Mouse (Mus musculus) heart, embryonic 14.5 days (tissue): ENCODE measurements around the gene Smim26. TPM values are rescaled to one million over a fixed set of nuclear protein-coding genes. Genes with fewer than 3 reads are reported as not detected.

ENCODE experiments used
- ATAC-seq: fragments of 200-750 bp; cut with Nextera tagmentation; 2 replicates; pipeline ENCODE4 v1.8.0; 2017; ENCODE audit warnings: low read depth, moderate TSS enrichment; ENCODE audit not compliant: insufficient number of reproducible peaks, insufficient read depth, low FRiP score
- H3K27ac ChIP-seq, 2 experiments: fragments of 200-500 bp in 1 of 2; fragments of 300-500 bp in 1 of 2; sonication (generic) in 1 of 2; replicated peaks in 1 of 2; 2 replicates each; pipeline ENCODE4 v1.5.1; 2012 to 2014; ENCODE audit warnings: low read depth in 2 of 2, low read length in 2 of 2, control low read depth in 1 of 2, mild to moderate bottlenecking in 1 of 2, mixed read lengths in 1 of 2; ENCODE audit not compliant: control insufficient read depth in 1 of 2, insufficient read depth in 1 of 2
- H3K27me3 ChIP-seq: fragments of 300-500 bp; sonication (generic); 2 replicates; pipeline ENCODE4 v1.6.1; 2014; ENCODE audit warnings: mild to moderate bottlenecking, low read length, control low read depth; ENCODE audit not compliant: control insufficient read depth, insufficient read depth
- H3K36me3 ChIP-seq: fragments of 300-500 bp; sonication (generic); 2 replicates; pipeline ENCODE4 v1.6.1; 2014; ENCODE audit warnings: mild to moderate bottlenecking, control low read depth, low read length, mixed read lengths; ENCODE audit not compliant: control insufficient read depth, insufficient read depth
- H3K4me1 ChIP-seq, 2 experiments: fragments of 200-500 bp in 1 of 2; fragments of 300-500 bp in 1 of 2; sonication (generic) in 1 of 2; 2 replicates each; pipeline ENCODE4 v1.6.1; 2012 to 2014; ENCODE audit warnings: low read length in 2 of 2, control low read depth in 1 of 2, mixed read lengths in 1 of 2; ENCODE audit not compliant: control insufficient read depth in 2 of 2, insufficient read depth in 2 of 2
- H3K4me2 ChIP-seq: fragments of 300-500 bp; sonication (generic); 2 replicates; pipeline ENCODE4 v1.6.1; 2014; ENCODE audit warnings: mild to moderate bottlenecking, low read length
- H3K4me3 ChIP-seq, 2 experiments: fragments of 200-500 bp in 1 of 2; fragments of 300-500 bp in 1 of 2; sonication (generic) in 1 of 2; 2 replicates each; pipeline ENCODE4 v1.5.1; 2012 to 2014; ENCODE audit warnings: low read length in 2 of 2, mild to moderate bottlenecking in 2 of 2, control low read depth in 1 of 2, low read depth in 1 of 2, moderate library complexity in 1 of 2; ENCODE audit not compliant: control insufficient read depth in 1 of 2, insufficient read depth in 1 of 2
- H3K9ac ChIP-seq: fragments of 300-500 bp; sonication (generic); 2 replicates; pipeline ENCODE4 v1.6.1; 2014; ENCODE audit warnings: mild to moderate bottlenecking, low read length
- H3K9me3 ChIP-seq: fragments of 300-500 bp; sonication (generic); 2 replicates; pipeline ENCODE4 v1.6.1; 2016; ENCODE audit warnings: low read length, control low read depth; ENCODE audit not compliant: control insufficient read depth
- WGBS: fragments of 180-500 bp; shearing (Covaris S2); extraction: QIAGEN DNeasy Blood & Tissue Kit; methylation state at CpG from one replicate; pipeline ENCODE4 v1.1.7; 2014; 5-methylcytosine and 5-hydroxymethylcytosine counted together
- polyA plus RNA-seq: library from polyadenylated mRNA; unstranded; fragments of >200 nt; fragmentation: Nextera tagmentation; extraction: Ambion mirVana; gene quantifications from 2 replicates; pipeline ENCODE4 v1.2.1, GENCODE M21; 2014

The Smim26 gene
- polyA plus RNA-seq, 1 experiment from 2014 or later = 68.3 TPM

DNA sequence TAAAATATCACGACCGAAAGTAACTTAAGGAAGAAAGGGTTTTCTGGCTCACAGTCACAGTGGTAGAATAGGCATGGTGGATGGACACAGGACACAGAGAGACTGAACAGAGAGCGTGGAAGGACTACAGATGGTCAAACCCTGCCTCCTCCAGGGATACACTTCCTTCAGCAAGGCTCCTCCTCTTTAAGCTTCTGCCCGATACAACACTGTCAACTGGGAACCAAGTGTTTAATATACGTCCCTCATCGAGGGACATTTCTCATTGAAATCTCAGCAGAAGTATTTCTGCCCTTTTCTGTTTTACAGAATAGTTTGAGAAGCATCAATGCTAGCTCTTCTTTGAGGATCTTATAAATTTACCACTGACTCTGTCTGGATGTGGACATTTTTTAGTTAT is 20.1 kb downstream of the Smim26 start:
- 91% methylated on average over 6 of the region's 6 CpGs for WGBS
- H3K4me3 ChIP-seq = no peak overlapping the region
- no peak overlapping the region for H3K27ac ChIP-seq
- H3K36me3 ChIP-seq = no peaks in the 10 kb centered on the region
- peaks cover 2 to 6% of the 10 kb centered on the region in 2 experiments; a peak in 1 of 4 replicates for H3K4me1 ChIP-seq
- ATAC-seq = no peak
- no peak overlapping the region for H3K4me2 ChIP-seq
- no peaks in the 10 kb centered on the region for H3K9me3 ChIP-seq
- no peaks in the 10 kb centered on the region for H3K27me3 ChIP-seq
- no peak overlapping the region for H3K9ac ChIP-seq

DNA sequence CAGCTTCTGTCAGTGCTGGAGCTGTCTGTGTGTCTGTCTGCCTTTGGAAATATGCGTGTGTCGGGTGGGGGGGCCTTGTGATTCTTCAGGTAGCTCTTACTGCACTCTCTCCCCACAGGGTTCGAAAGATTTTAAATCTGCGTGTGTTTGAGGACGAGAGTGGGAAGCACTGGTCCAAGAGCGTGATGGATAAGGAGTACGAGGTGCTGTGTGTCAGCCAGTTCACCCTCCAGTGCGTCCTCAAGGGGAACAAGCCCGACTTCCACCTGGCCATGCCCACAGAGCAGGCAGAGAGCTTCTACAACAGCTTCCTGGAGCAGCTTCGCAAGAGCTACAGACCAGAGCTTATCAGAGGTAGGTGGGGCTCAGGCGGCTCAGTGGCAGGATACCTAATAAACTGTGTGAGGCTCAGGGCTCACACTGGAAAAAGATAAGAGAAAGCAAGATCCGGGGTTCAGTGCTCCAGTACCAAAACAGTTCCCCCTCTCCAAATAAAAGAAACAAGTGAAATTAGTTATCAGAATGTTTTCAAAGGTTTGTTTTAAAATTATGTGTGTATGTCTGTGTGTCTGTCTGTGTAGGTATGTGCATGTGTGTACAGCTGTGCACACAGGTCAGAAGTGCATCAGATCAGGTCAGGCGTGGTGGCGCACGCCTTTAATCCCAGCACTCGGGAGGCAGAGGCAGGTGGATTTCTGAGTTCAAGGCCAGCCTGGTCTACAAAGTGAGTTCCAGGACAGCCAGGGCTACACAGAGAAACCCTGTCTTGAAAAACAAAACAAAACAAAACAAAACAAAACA is 23.4 kb downstream of the Smim26 start:
- H3K27ac ChIP-seq = no peak overlapping the region
- no peak overlapping the region for H3K4me3 ChIP-seq
- no peak for ATAC-seq
- H3K36me3 ChIP-seq = no peaks in the 10 kb centered on the region
- H3K27me3 ChIP-seq = no peaks in the 10 kb centered on the region
- WGBS = 50% methylated on average over 16 of the region's 16 CpGs
- H3K9me3 ChIP-seq = no peaks in the 10 kb centered on the region
- H3K4me1 ChIP-seq = peaks cover 2 to 6% of the 10 kb centered on the region in 2 experiments; a peak in 1 of 4 replicates
- no peak overlapping the region for H3K4me2 ChIP-seq
- H3K9ac ChIP-seq = no peak overlapping the region

DNA sequence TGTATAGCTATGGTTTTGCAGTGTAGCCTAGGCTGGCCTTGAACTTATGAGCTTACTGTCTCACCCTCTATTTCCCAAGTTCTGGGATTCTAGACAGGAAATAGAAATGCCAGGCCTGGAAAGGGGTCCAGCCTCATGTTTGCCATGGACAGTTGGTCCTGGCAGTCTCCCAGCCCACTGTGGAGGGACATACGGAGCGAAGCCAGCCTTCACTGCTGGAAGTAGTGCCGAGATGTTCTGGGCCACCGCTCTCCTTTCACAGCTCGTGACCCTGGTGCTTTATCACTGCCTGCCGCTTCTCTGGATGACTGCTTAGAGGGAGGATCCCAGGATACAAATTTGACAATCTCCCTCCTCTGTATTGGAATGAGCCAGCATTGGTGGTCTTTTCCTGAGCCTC is 27.6 kb downstream of the Smim26 start:
- ATAC-seq = no peak
- Histone ChIP-seq H3K4me2 (no peak overlapping the region), H3K27ac (no peak overlapping the region), H3K9me3 (no peaks in the 10 kb centered on the region), H3K27me3 (no peaks in the 10 kb centered on the region), H3K4me3 (no peak overlapping the region), H3K36me3 (no peaks in the 10 kb centered on the region), H3K4me1 (peaks cover 2 to 6% of the 10 kb centered on the region in 2 experiments; a peak in 1 of 4 replicates), H3K9ac (no peak overlapping the region)
- 89% methylated on average over 6 of the region's 6 CpGs for WGBS

DNA sequence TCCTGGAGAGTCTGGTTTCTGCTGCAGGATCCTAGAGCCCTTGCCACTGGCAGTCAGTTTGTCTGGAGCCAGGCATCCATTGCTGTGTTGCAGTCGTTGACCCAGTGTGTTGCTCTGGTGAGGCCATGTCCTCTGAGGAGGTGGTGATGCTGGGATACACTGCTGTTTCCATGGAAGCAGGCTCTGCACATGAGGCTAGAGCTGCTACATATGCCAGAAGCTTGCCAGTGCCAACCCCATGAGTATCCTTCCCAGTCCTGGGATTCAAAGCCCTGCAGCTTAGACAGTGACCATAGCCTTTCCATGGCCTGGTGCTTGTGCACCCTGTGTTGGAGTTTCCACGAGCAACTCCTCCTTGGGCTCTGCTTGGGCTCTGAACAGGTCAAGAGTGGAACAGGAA is 39.7 kb downstream of the Smim26 start:
- Histone ChIP-seq H3K27me3 (no peaks in the 10 kb centered on the region), H3K4me2 (no peak overlapping the region), H3K4me3 (no peak overlapping the region), H3K9me3 (peaks cover 4% of the 10 kb centered on the region; the same call in 1 of the 2 replicates), H3K27ac (no peak overlapping the region), H3K36me3 (no peaks in the 10 kb centered on the region), H3K9ac (no peak overlapping the region), H3K4me1 (no peaks in the 10 kb centered on the region)
- WGBS = 72% methylated on average over 2 of the region's 2 CpGs
- no peak for ATAC-seq

DNA sequence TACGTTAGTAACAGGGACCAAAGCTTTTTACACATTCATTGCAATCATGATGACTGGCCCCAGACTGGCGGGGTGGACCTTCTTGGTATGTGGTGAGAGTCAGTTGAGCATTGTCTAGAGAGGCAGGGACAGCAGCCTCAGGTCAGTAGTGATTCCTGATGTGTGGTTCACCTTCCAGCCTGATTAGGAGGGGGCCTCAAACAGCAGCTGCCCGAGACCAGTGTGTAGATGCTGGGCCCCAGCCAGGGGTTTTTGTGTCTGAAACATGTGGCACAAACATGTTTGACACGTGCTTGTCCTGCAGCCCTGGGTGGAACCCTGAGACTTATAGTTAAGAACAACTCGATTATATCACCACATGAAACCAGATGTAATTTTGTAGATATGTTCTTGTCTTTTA is 40.4 kb downstream of the Smim26 start:
- H3K36me3 ChIP-seq = no peaks in the 10 kb centered on the region
- 68% methylated on average over 5 of the region's 5 CpGs for WGBS
- no peaks in the 10 kb centered on the region for H3K27me3 ChIP-seq
- H3K4me2 ChIP-seq = no peak overlapping the region
- no peak overlapping the region for H3K27ac ChIP-seq
- no peak overlapping the region for H3K9ac ChIP-seq
- no peak overlapping the region for H3K4me3 ChIP-seq
- no peak for ATAC-seq
- no peaks in the 10 kb centered on the region for H3K4me1 ChIP-seq
- peaks cover 4% of the 10 kb centered on the region; the same call in 1 of the 2 replicates for H3K9me3 ChIP-seq

DNA sequence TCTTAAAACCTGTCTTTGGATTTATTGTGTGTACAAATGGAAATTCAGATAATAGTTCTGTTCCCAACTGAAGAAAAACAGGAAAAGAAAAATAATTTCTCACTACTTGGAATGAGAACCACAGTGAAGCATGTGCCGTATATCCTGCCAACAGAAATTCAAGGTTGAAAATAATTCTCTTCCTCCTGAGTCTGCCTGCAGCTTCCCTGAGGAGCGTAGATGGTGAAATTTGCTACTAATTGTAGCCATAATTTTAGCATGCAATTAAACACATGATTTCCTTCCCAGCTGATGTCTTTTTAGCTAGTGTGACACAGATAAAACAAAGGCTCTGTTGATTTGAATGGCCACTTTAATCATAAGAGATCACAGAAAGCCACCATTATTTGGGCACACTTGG is 40.9 kb downstream of the Smim26 start:
- WGBS = 90% methylated on average over 2 of the region's 2 CpGs

DNA sequence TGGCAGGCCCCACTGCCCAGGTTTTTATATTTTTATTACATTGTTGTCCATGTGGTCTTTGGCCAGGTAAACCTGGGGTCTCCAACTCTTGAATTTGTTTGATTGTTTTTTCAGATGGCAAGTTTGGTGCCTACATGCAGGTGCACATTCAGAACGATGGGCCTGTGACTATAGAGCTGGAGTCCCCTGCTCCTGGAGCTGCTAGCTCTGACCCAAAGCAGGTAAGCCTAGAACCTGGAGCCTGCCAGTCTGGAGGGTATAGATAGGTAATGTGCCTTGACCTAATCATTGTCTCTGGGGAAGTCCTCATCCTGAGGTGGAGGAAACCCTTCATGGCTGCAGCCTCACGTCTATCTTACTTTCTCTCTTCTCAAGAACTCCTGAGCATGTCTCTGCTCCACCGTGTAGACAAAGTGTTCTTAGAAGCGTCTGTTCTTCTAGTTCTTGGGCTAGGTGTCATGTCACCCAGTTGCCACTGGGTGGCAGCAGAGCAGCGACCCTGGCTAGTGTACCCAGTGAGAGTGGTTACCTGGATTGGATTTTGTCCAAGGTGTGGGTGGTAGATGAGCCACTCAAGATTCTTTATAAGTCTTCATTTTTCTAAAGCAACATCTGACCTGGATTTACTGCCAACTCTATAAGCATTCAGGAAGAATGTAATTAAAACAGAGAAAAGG is 41.9 kb downstream of the Smim26 start:
- H3K27me3 ChIP-seq = no peaks in the 10 kb centered on the region
- WGBS = 18% methylated on average over 5 of the region's 5 CpGs
- H3K9ac ChIP-seq = no peak overlapping the region
- ATAC-seq = 0 out of 2 replicates have a peak, but pooled peaks have one; percentile 26
- H3K9me3 ChIP-seq = peaks cover 4% of the 10 kb centered on the region; the same call in 1 of the 2 replicates
- no peak overlapping the region for H3K4me2 ChIP-seq
- H3K4me1 ChIP-seq = 0 out of 4 replicates have a peak, but pooled peaks cover 0 to 3% of the 10 kb centered on the region in 2 experiments
- H3K4me3 ChIP-seq = no peak overlapping the region
- H3K36me3 ChIP-seq = no peaks in the 10 kb centered on the region
- no peak overlapping the region for H3K27ac ChIP-seq

More for the DNA sequence above, 40.9 kb downstream of the Smim26 start:
- Histone ChIP-seq H3K4me3 (no peak overlapping the region), H3K27ac (no peak overlapping the region), H3K4me2 (no peak overlapping the region), H3K9ac (no peak overlapping the region), H3K27me3 (no peaks in the 10 kb centered on the region), H3K36me3 (no peaks in the 10 kb centered on the region), H3K9me3 (peaks cover 4% of the 10 kb centered on the region; the same call in 1 of the 2 replicates), H3K4me1 (no peaks in the 10 kb centered on the region)
- no peak for ATAC-seq
